Mouse (Mus musculus) small intestine, adult 2 months (tissue): ENCODE results near the gene Capn13.

Experiments
- CTCF ChIP-seq: fragments of 200-500 bp; IDR thresholded peaks from 2 replicates; pipeline ENCODE4 v1.5.1; 2012; ENCODE audit warnings: low read depth, mild to moderate bottlenecking, control low read depth, inconsistent platforms, low read length, moderate library complexity, mixed read lengths; ENCODE audit not compliant: insufficient replicate concordance, insufficient read length; ENCODE audit errors: extremely low read depth
- POLR2A ChIP-seq: fragments of 200-500 bp; IDR thresholded peaks from 2 replicates; pipeline ENCODE4 v1.6.1; 2012; ENCODE audit warnings: low read depth, mild to moderate bottlenecking, control low read depth, inconsistent platforms, low read length, moderate library complexity

- TF ChIP-seq POLR2A (no peak), CTCF (peak; percentile 45; the same call in 1 of the 2 replicates)
Measured at GRCm38 (mm10) chr17:73343632-73344390, 56.9 kb downstream of the Capn13 start.
